ENCODE assay signal across 16 mouse cellular contexts in genomic region chr15:96050416-96050815, GRCm38 (mm10).
"Had no signal": no experiment of that assay in that cellular context is flagged by ENCODE, and none has a peak within 500 bp of the region (broad histone marks: within the 10 kb centered on the region; RNA-seq: fewer than 3 reads in every experiment).

No protein-coding gene starts in this region.

- H3K36me3 ChIP-seq: lung, embryonic 15.5 days; midbrain, embryonic 12.5 days; neural tube, embryonic 12.5 days had no signal

- ATAC-seq: liver, postnatal 0 days; lung, postnatal 0 days; midbrain, embryonic 16.5 days had no signal

- H3K27ac ChIP-seq: lung, embryonic 15.5 days; macrophage; midbrain, embryonic 12.5 days; neural tube, embryonic 12.5 days had no signal

- H3K9me3 ChIP-seq: lung, embryonic 15.5 days; midbrain, embryonic 12.5 days; neural tube, embryonic 12.5 days had no signal

- H3K27me3 ChIP-seq: lung, embryonic 15.5 days; megakaryocyte, embryonic 14.5 days; midbrain, embryonic 12.5 days; neural tube, embryonic 12.5 days had no signal

- H3K4me3 ChIP-seq: lung, embryonic 15.5 days; megakaryocyte, embryonic 14.5 days; midbrain, embryonic 12.5 days; neural tube, embryonic 12.5 days had no signal

- H3K4me1 ChIP-seq: lung, embryonic 15.5 days; midbrain, embryonic 12.5 days had no signal

- DNase-seq: liver, postnatal 0 days; lung, adult 2 months; lung, postnatal 14 days; lung, postnatal 36 days; midbrain, embryonic 14.5 days; right cerebral cortex, postnatal 14 days; thymus, adult 18-20 months; thymus, postnatal 14 days; thymus, postnatal 36 days had no signal

- H3K9ac ChIP-seq: liver, postnatal 0 days; lung, embryonic 15.5 days; midbrain, embryonic 12.5 days; neural tube, embryonic 12.5 days had no signal

- H3K4me2 ChIP-seq: lung, embryonic 15.5 days; midbrain, embryonic 12.5 days; neural tube, embryonic 12.5 days had no signal
